Mouse (Mus musculus): Measurements from ENCODE around the gene Magix. TPM values are rescaled to one million over a fixed set of nuclear protein-coding genes. Genes with fewer than 3 reads are reported as not detected.

The Magix gene
- total and polyA plus RNA-seq, 2 experiments from 2014 or later = 0.29 TPM; not detected in 1

- H3K27me3 ChIP-seq (ENCODE audit: insufficient read depth, low read length) = no peaks in the 10 kb centered on the region
- no peaks in the 10 kb centered on the region for H3K9me3 ChIP-seq (ENCODE audit: low read length)
- H3K4me3 ChIP-seq (ENCODE audit: low read length) = peak overlapping the region; percentile 49
- no peaks in the 10 kb centered on the region for H3K4me1 ChIP-seq (ENCODE audit: insufficient read depth, low read length)
- WGBS = 44% methylated on average over 6 of the region's 6 CpGs
- H3K36me3 ChIP-seq (ENCODE audit: insufficient read depth, low read length) = no peaks in the 10 kb centered on the region
- no peak for TF ChIP-seq CTCF (IDR thresholded peaks at IDR 0.05; ENCODE audit: low read depth)
- peak overlapping the region; percentile 49 for H3K4me2 ChIP-seq (ENCODE audit: low read depth, low read length)
- ATAC-seq (peak; percentile 58), DNase-seq (ENCODE audit: low spot score) (no peak)
- H3K9ac ChIP-seq (replicated peaks; ENCODE audit: low read length) = no peak overlapping the region
- no peak overlapping the region for H3K27ac ChIP-seq
These were observed 15.5 kb upstream of the Magix start for GRCm38 (mm10) chrX:7696520-7696919.

- WGBS = 41% methylated on average over 4 of the region's 4 CpGs
These were observed 11.8 kb upstream of the Magix start for GRCm38 (mm10) chrX:7692862-7693261.

GRCm38 (mm10) chrX:7690486-7690885, 9.4 kb upstream of the Magix start:
- 67% methylated on average over 3 of the region's 3 CpGs for WGBS
- no peak for DNase-seq (ENCODE audit: low spot score)
- ATAC-seq = no peak
- Histone ChIP-seq H3K4me2 (ENCODE audit: low read depth, low read length) (no peak overlapping the region), H3K9me3 (ENCODE audit: low read length) (no peaks in the 10 kb centered on the region), H3K4me3 (ENCODE audit: low read length) (no peak overlapping the region), H3K27me3 (ENCODE audit: insufficient read depth, low read length) (no peaks in the 10 kb centered on the region), H3K36me3 (ENCODE audit: insufficient read depth, low read length) (no peaks in the 10 kb centered on the region), H3K4me1 (ENCODE audit: insufficient read depth, low read length) (no peaks in the 10 kb centered on the region), H3K27ac (no peak overlapping the region), H3K9ac (replicated peaks; ENCODE audit: low read length) (no peak overlapping the region)
- TF ChIP-seq CTCF (IDR thresholded peaks at IDR 0.05; ENCODE audit: low read depth) = no peak

More at GRCm38 (mm10) chrX:7692862-7693261, 11.8 kb upstream of the Magix start:
- Histone ChIP-seq H3K36me3 (ENCODE audit: insufficient read depth, low read length) (no peaks in the 10 kb centered on the region), H3K4me3 (ENCODE audit: low read length) (no peak overlapping the region), H3K4me2 (ENCODE audit: low read depth, low read length) (no peak overlapping the region), H3K9ac (replicated peaks; ENCODE audit: low read length) (no peak overlapping the region), H3K27me3 (ENCODE audit: insufficient read depth, low read length) (no peaks in the 10 kb centered on the region), H3K27ac (no peak overlapping the region), H3K4me1 (ENCODE audit: insufficient read depth, low read length) (no peaks in the 10 kb centered on the region), H3K9me3 (ENCODE audit: low read length) (no peaks in the 10 kb centered on the region)
- TF ChIP-seq CTCF (IDR thresholded peaks at IDR 0.05; ENCODE audit: low read depth) = peak; percentile 47
- no peak for DNase-seq (ENCODE audit: low spot score)
- ATAC-seq = no peak

- H3K9ac ChIP-seq (replicated peaks; ENCODE audit: low read length) = no peak overlapping the region
- H3K27ac ChIP-seq = no peak overlapping the region
- no peaks in the 10 kb centered on the region for H3K27me3 ChIP-seq (ENCODE audit: insufficient read depth, low read length)
- no peak for ATAC-seq
- WGBS = 88% methylated on average over 2 of the region's 2 CpGs
- H3K36me3 ChIP-seq (ENCODE audit: insufficient read depth, low read length) = no peaks in the 10 kb centered on the region
- H3K4me1 ChIP-seq (ENCODE audit: insufficient read depth, low read length) = no peaks in the 10 kb centered on the region
- no peak for TF ChIP-seq CTCF (IDR thresholded peaks at IDR 0.05; ENCODE audit: low read depth)
- no peaks in the 10 kb centered on the region for H3K9me3 ChIP-seq (ENCODE audit: low read length)
- H3K4me2 ChIP-seq (ENCODE audit: low read depth, low read length) = no peak overlapping the region
- no peak for DNase-seq (ENCODE audit: low spot score)
- H3K4me3 ChIP-seq (ENCODE audit: low read length) = no peak overlapping the region
These were observed 7.3 kb upstream of the Magix start for GRCm38 (mm10) chrX:7688321-7688720.

GRCm38 (mm10) chrX:7680057-7680412, 1.0 kb downstream of the Magix start:
- WGBS = 38% methylated on average over 12 of the region's 12 CpGs
- Histone ChIP-seq H3K4me2 (ENCODE audit: low read depth, low read length) (peak overlapping the region; percentile 52), H3K9me3 (ENCODE audit: low read length) (no peaks in the 10 kb centered on the region), H3K27me3 (ENCODE audit: insufficient read depth, low read length) (no peaks in the 10 kb centered on the region), H3K9ac (replicated peaks; ENCODE audit: low read length) (no peak overlapping the region), H3K27ac (no peak overlapping the region), H3K4me3 (ENCODE audit: low read length) (peak overlapping the region; percentile 19), H3K36me3 (ENCODE audit: insufficient read depth, low read length) (no peaks in the 10 kb centered on the region), H3K4me1 (ENCODE audit: insufficient read depth, low read length) (no peaks in the 10 kb centered on the region)
- DNase-seq (ENCODE audit: low spot score) = no peak
- TF ChIP-seq CTCF (IDR thresholded peaks at IDR 0.05; ENCODE audit: low read depth) = no peak
- no peak for ATAC-seq

- Histone ChIP-seq H3K36me3 (ENCODE audit: insufficient read depth, low read length) (no peaks in the 10 kb centered on the region), H3K9ac (replicated peaks; ENCODE audit: low read length) (no peak overlapping the region), H3K27ac (no peak overlapping the region), H3K4me1 (ENCODE audit: insufficient read depth, low read length) (no peaks in the 10 kb centered on the region), H3K4me3 (ENCODE audit: low read length) (peak overlapping the region; percentile 19), H3K4me2 (ENCODE audit: low read depth, low read length) (peak overlapping the region; percentile 52), H3K9me3 (ENCODE audit: low read length) (no peaks in the 10 kb centered on the region), H3K27me3 (ENCODE audit: insufficient read depth, low read length) (no peaks in the 10 kb centered on the region)
- ATAC-seq = peak; percentile 92
- peak; percentile 92 for DNase-seq (ENCODE audit: low spot score)
- 21% methylated on average over 27 of the region's 27 CpGs for whole genome bisulfite sequencing
- peak; percentile 82 for TF ChIP-seq CTCF (IDR thresholded peaks at IDR 0.05; ENCODE audit: low read depth)
These were observed 1.5 kb downstream of the Magix start for GRCm38 (mm10) chrX:7679405-7680056.

- Histone ChIP-seq H3K27ac (no peak overlapping the region), H3K4me2 (ENCODE audit: low read depth, low read length) (no peak overlapping the region), H3K4me3 (ENCODE audit: low read length) (no peak overlapping the region), H3K4me1 (ENCODE audit: insufficient read depth, low read length) (no peaks in the 10 kb centered on the region), H3K36me3 (ENCODE audit: insufficient read depth, low read length) (no peaks in the 10 kb centered on the region), H3K9me3 (ENCODE audit: low read length) (no peaks in the 10 kb centered on the region), H3K9ac (replicated peaks; ENCODE audit: low read length) (no peak overlapping the region), H3K27me3 (ENCODE audit: insufficient read depth, low read length) (no peaks in the 10 kb centered on the region)
- WGBS = 48% methylated on average over 3 of the region's 3 CpGs
- DNase-seq (ENCODE audit: low spot score) = no peak
- peak; percentile 13; the same call in 1 of the 2 replicates for TF ChIP-seq CTCF (IDR thresholded peaks at IDR 0.05; ENCODE audit: low read depth)
- no peak for ATAC-seq
These were observed 2.1 kb downstream of the Magix start for GRCm38 (mm10) chrX:7678986-7679385.

All from hindbrain, postnatal 0 days (tissue).